Mouse (Mus musculus): ENCODE data around the gene Ubn2.

GRCm38 (mm10) chr6:38492550-38492949, 58.8 kb downstream of the Ubn2 start:
- no peak for TF ChIP-seq GATA1 (IDR thresholded peaks at IDR 0.05; ENCODE audit: borderline replicate concordance, low read length)
- TF ChIP-seq FLI1 (IDR thresholded peaks at IDR 0.05; ENCODE audit: low read length), result no peak
